Mouse (Mus musculus): ENCODE results near the gene Foxo3.

GRCm38 (mm10) chr10:42245256-42245601 lies 31.3 kb downstream of the Foxo3 start:
- no peak for TF ChIP-seq CTCF (IDR thresholded peaks at IDR 0.05; ENCODE audit: low read depth)
- TF ChIP-seq EP300 (IDR thresholded peaks at IDR 0.05; ENCODE audit: low read depth): no peak
